Mouse (Mus musculus) thymus, adult 2 months (tissue): ENCODE measurements around the gene Ankdd1a.

Experiments
- CTCF ChIP-seq: fragments of 200-500 bp; IDR thresholded peaks from 2 replicates; pipeline ENCODE4 v1.5.1; 2012; ENCODE audit warnings: mild to moderate bottlenecking, control low read depth, low read length, moderate library complexity, borderline replicate concordance; ENCODE audit not compliant: control insufficient read depth, poor library complexity, insufficient read depth; ENCODE audit errors: extremely low read depth
- POLR2A ChIP-seq: fragments of 200-500 bp; IDR thresholded peaks from 2 replicates; pipeline ENCODE4 v1.6.1; 2012; ENCODE audit warnings: mild to moderate bottlenecking, low read length, control low read depth, moderate library complexity; ENCODE audit not compliant: control insufficient read depth, poor library complexity, insufficient read depth; ENCODE audit errors: extremely low read depth

GRCm38 (mm10) chr9:65556979-65557378 is 37.0 kb upstream of the Ankdd1a start:
- TF ChIP-seq CTCF (no peak), POLR2A (no peak)
